Mouse (Mus musculus): ENCODE results near the gene Tnfrsf23.

- TF ChIP-seq CTCF (IDR thresholded peaks at IDR 0.05; ENCODE audit: low read depth) (no peak), EP300 (IDR thresholded peaks at IDR 0.05; ENCODE audit: low read depth) (no peak)
Measured at GRCm38 (mm10) chr7:143689946-143690345, 4.3 kb upstream of the Tnfrsf23 start.
